Mouse (Mus musculus) kidney, postnatal 0 days (tissue): Measurements from ENCODE around the gene Crabp2. TPM values are rescaled to one million over a fixed set of nuclear protein-coding genes. Genes with fewer than 3 reads are reported as not detected.

Experiments
- ATAC-seq: fragments of 200-750 bp; cut with Nextera tagmentation; replicated peaks from 2 replicates; pipeline ENCODE4 v1.8.0; 2017; ENCODE audit warnings: low read depth, moderate number of reproducible peaks, moderate TSS enrichment, moderate library complexity; ENCODE audit not compliant: low FRiP score
- DNase-seq: peaks from one replicate; pipeline ENCODE4 v3.0.0-alpha.2; 2016; ENCODE audit warnings: low spot score
- H3K27ac ChIP-seq: fragments of 300-500 bp; sonication (generic); 2 replicates; pipeline ENCODE4 v1.5.1; 2014; ENCODE audit warnings: mild to moderate bottlenecking
- H3K27me3 ChIP-seq: fragments of 300-500 bp; sonication (generic); 2 replicates; pipeline ENCODE4 v1.6.1; 2014; ENCODE audit warnings: low read length, mixed read lengths; ENCODE audit not compliant: insufficient read depth
- H3K36me3 ChIP-seq: fragments of 300-500 bp; sonication (generic); 2 replicates; pipeline ENCODE4 v1.6.1; 2014; ENCODE audit warnings: low read length, mixed read lengths; ENCODE audit not compliant: insufficient read depth
- H3K4me1 ChIP-seq: fragments of 300-500 bp; sonication (generic); replicated peaks from 2 replicates; pipeline ENCODE4 v1.6.1; 2014; ENCODE audit warnings: antibody characterized with exemption, low read length, mixed read lengths; ENCODE audit not compliant: insufficient read depth
- H3K4me2 ChIP-seq: fragments of 300-500 bp; sonication (generic); 2 replicates; pipeline ENCODE4 v1.6.1; 2014; ENCODE audit warnings: mild to moderate bottlenecking, low read length, moderate library complexity, mixed read lengths
- H3K4me3 ChIP-seq: fragments of 300-500 bp; sonication (generic); replicated peaks from 2 replicates; pipeline ENCODE4 v1.5.1; 2014; ENCODE audit warnings: low read depth, low read length
- H3K9ac ChIP-seq: fragments of 300-500 bp; sonication (generic); 2 replicates; pipeline ENCODE4 v1.6.1; 2014; ENCODE audit warnings: low read depth, low read length
- H3K9me3 ChIP-seq: fragments of 300-500 bp; sonication (generic); replicated peaks from 2 replicates; pipeline ENCODE4 v1.6.1; 2016; ENCODE audit warnings: low read length, inconsistent platforms, mixed read lengths
- CTCF ChIP-seq: IDR thresholded peaks from 2 replicates; pipeline ENCODE4 v1.5.1; 2016; ENCODE audit warnings: antibody characterized with exemption, low read depth, mild to moderate bottlenecking, moderate library complexity
- WGBS: fragments of 180-500 bp; shearing (Covaris S2); extraction: QIAGEN DNeasy Blood & Tissue Kit; methylation state at CpG from one replicate; pipeline ENCODE4 v1.1.7; 2014; 5-methylcytosine and 5-hydroxymethylcytosine counted together
- polyA plus RNA-seq: library from polyadenylated mRNA; unstranded; fragments of >200 nt; fragmentation: Nextera tagmentation; extraction: Ambion mirVana; gene quantifications from 2 replicates; pipeline ENCODE4 v1.2.1, GENCODE M21; 2015

Gene Crabp2
- polyA plus RNA-seq, 1 experiment from 2014 or later: 20.9 TPM

DNA sequence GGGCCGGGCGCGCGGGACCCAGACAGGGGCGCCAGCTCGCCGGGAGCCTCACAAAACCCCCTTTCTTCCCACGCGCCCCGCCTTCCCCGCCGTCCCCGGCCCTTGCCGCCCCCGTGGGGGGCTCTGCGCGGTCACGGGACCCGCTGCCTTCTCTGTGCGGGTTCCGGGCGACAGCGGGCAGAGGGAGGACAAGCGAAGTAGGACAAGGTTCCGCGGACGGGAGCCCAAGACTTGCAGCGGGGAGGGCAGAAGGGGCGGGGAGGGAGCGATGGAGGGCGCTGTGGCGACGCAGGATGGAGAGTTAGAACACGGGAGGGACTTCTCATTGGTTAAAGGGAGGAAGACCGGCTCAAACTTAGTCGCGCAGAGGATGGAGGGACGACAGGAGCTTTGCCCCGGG is 51.7 kb downstream of the Crabp2 start, which contains the start of gene Bcan:
Bcan (minus strand) TSS at position 50 of the 400 bp plus-strand sequence.
- peaks cover 5% of the 10 kb centered on the region; the same call in 1 of the 2 replicates for H3K4me1 ChIP-seq
- peaks cover 79% of the 10 kb centered on the region for H3K27me3 ChIP-seq
- no peaks in the 10 kb centered on the region for H3K36me3 ChIP-seq
- H3K9ac ChIP-seq: no peak within 1 kb of the TSS
- H3K9me3 ChIP-seq: no peaks in the 10 kb centered on the region
- ATAC-seq (no peak), DNase-seq (no peak)
- no peak within 1 kb of the TSS for H3K27ac ChIP-seq
- H3K4me2 ChIP-seq: peak within 1 kb of the TSS; percentile 65
- under 1% methylated on average over 39 of the region's 39 CpGs for WGBS
- peak within 1 kb of the TSS; percentile 36 for H3K4me3 ChIP-seq
- no peak for TF ChIP-seq CTCF

DNA sequence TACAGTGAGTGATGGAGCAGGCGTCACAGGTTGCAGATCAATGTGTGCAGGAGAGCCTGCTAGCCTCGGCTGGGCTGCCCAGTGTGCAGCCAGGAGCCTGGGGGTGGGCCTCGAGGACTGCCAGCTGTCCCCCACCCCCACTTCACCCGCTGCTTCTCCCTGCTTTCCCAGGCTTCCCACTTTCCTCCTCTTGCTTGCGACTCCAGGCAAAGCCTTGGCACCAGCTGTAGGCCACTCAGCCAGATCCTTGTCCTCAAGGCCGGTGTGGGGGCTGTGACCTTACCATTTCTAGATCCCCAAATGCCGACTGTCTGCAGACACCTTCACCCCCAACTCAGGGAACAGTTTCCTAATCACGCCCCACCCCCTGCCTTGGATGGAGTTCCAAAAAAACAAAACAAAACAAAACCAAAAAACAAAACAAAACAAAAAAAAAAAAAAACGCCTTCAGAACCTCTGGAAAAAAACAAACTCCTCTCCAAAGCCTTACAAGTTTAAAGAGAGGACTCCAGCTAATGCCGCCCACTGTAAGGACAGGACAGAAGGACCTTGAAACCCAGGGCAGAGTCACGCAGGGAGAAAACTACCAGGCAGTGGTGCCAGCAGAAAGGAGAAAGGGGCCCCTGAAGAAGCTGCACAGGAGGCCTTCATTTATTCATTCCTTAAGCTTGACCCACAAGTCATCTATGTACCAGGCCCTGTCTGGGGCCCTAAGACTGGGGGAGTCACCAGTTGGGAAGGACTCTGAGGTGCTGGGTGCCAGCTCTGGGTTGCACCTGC is 52.5 kb downstream of the Crabp2 start:
- ATAC-seq: no peak
- peak overlapping the region; percentile 36; the same call in 1 of the 2 replicates for H3K4me3 ChIP-seq
- H3K9me3 ChIP-seq: no peaks in the 10 kb centered on the region

DNA sequence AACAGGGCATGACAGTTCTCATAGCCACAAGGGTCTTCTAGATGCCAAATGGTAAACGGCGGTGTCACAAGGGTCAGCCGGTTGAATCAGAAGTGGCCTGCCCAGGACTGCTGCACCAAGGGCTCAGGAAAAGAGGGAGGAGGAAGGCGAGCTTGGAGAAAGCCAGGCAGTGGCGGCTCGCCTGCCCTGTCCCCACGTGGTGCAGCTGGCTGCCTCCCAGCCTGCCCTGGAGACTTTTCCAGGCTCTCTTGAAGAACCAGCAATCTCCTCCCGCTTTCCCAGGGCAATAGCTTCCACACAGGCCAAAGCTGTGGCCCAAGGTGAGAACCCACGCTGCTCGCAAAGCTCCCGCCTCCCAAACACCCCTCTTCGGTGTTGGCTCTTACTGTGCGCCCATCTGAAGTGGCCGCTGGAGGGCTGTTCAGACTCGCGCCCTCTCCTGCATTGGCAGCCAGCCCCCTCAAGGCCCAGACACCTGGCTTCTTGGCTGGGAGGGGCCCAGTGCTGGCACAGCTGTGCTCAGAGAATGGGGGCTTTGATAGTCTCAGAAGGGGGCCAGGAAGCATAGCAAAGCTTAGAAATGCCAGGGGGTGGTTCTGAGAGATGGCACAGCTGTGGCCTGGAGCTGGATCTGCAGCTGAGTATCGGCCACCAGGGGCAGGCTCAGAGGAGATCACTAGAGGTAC is 54.0 kb downstream of the Crabp2 start:
- Histone ChIP-seq H3K9ac (no peak overlapping the region), H3K27me3 (peaks cover 58% of the 10 kb centered on the region), H3K36me3 (no peaks in the 10 kb centered on the region), H3K4me1 (no peaks in the 10 kb centered on the region; the same call in 1 of the 2 replicates), H3K4me2 (no peak overlapping the region), H3K27ac (no peak overlapping the region), H3K9me3 (no peaks in the 10 kb centered on the region), H3K4me3 (no peak overlapping the region)
- WGBS: 2% methylated on average over 17 of the region's 17 CpGs
- ATAC-seq: no peak
- DNase-seq: no peak
- no peak for TF ChIP-seq CTCF

More for the DNA sequence above, 52.5 kb downstream of the Crabp2 start:
- Histone ChIP-seq H3K36me3 (no peaks in the 10 kb centered on the region), H3K27me3 (peaks cover 71% of the 10 kb centered on the region), H3K9ac (no peak overlapping the region), H3K4me2 (no peak overlapping the region), H3K4me1 (peaks cover 5% of the 10 kb centered on the region; the same call in 1 of the 2 replicates), H3K27ac (no peak overlapping the region)
- TF ChIP-seq CTCF: no peak
- 9% methylated on average over 11 of the region's 11 CpGs for WGBS
- no peak for DNase-seq

Other genes with a start within 250 kb of the Crabp2 start
- gene Lrrc71, start 200.0 kb upstream of the Crabp2 start, polyA plus RNA-seq: 0.37 and 0.45 TPM in 2 replicates
- gene Ntrk1, start 153.5 kb upstream of the Crabp2 start, polyA plus RNA-seq: 2.1 and 2.3 TPM in 2 replicates
- gene Insrr, start 151.7 kb upstream of the Crabp2 start, polyA plus RNA-seq: 1.9 and 2.3 TPM in 2 replicates
- 31.6 and 35.4 TPM in 2 replicates for gene Pear1, start 124.4 kb upstream of the Crabp2 start, polyA plus RNA-seq
- 0.11 TPM in 1 of 2 replicates, not detected in the other for gene Sh2d2a, start 101.9 kb upstream of the Crabp2 start, polyA plus RNA-seq
- gene Prcc, start 63.1 kb upstream of the Crabp2 start, polyA plus RNA-seq: 14.8 and 15.1 TPM in 2 replicates
- gene Hdgf, start 42.3 kb upstream of the Crabp2 start, polyA plus RNA-seq: 193 and 200 TPM in 2 replicates
- 87.2 and 88.1 TPM in 2 replicates for gene Mrpl24, start 29.2 kb upstream of the Crabp2 start, polyA plus RNA-seq
- gene Isg20l2, start 18.4 kb upstream of the Crabp2 start, polyA plus RNA-seq: 40.4 and 42.1 TPM in 2 replicates
- 12.1 and 12.3 TPM in 2 replicates for gene Rrnad1, start 17.9 kb upstream of the Crabp2 start, polyA plus RNA-seq
- 24.6 and 28.9 TPM in 2 replicates for gene Nes, start 22.4 kb downstream of the Crabp2 start, polyA plus RNA-seq
- 0.14 TPM in 1 of 2 replicates, not detected in the other for gene Bcan, start 51.6 kb downstream of the Crabp2 start, polyA plus RNA-seq
- gene Hapln2, start 78.9 kb downstream of the Crabp2 start, polyA plus RNA-seq: 0.13 and 0.17 TPM in 2 replicates
- gene Gpatch4, start 94.4 kb downstream of the Crabp2 start, polyA plus RNA-seq: 24.8 and 26.3 TPM in 2 replicates
- gene Naxe, start 109.8 kb downstream of the Crabp2 start, polyA plus RNA-seq: 161 and 173 TPM in 2 replicates
- not detected in 2 replicates for gene Ttc24, start 129.6 kb downstream of the Crabp2 start, polyA plus RNA-seq
- 6.8 and 8.2 TPM in 2 replicates for gene Iqgap3, start 133.3 kb downstream of the Crabp2 start, polyA plus RNA-seq
- gene Mef2d, start 193.7 kb downstream of the Crabp2 start, polyA plus RNA-seq: 14.4 and 16.2 TPM in 2 replicates